Mouse (Mus musculus) thymus, postnatal 25 days (tissue): ENCODE results near the gene Apba1.

Experiments used
- DNase-seq: peaks from one replicate; pipeline ENCODE4 v3.0.0; 2022

The Apba1 gene

DNA sequence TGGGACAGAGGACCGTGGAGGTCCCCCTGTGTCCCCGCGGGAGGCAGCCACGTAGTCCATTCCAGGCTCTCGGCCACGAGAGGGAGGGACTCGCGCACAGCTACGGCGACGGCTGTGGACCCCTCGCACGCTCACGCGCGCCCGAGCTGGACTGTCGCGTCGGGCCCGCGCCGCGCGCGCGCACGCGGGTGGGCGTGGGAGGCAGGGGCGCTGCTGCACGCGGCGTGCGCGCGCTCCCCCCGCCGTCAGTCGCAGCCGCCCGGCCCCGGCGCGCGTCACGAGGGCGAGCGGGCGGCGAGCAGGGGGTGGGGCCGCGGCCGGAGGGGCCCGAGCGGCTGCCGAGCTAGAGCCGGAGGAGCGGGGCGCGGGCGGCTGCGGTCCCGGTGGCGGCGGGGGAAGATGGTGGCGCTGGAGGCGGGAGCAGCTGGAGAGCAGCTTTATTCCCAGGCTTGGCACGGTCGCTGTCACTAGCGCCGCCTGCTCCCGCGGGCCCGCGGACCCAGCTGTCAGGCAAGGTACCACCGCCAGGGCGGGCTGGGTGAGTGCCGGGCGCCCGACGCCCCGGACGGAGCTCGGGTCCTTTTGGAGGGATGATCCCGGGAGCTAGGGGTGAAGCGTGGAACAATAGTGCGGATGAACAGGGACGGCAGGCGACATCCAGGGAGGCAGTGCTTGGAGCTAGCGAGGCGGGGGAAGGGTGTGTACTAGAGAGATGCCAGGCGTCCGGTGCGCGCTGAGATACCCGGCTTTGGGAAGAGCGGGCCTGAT, at the start of gene Apba1:
Gene Apba1 (plus strand): TSS at position 334 of the 768 bp plus-strand sequence.
- peak; percentile 55 for DNase-seq

GRCm38 (mm10) chr19:23746506-23746905, 12.2 kb upstream of the Apba1 start:
- no peak for DNase-seq

DNA sequence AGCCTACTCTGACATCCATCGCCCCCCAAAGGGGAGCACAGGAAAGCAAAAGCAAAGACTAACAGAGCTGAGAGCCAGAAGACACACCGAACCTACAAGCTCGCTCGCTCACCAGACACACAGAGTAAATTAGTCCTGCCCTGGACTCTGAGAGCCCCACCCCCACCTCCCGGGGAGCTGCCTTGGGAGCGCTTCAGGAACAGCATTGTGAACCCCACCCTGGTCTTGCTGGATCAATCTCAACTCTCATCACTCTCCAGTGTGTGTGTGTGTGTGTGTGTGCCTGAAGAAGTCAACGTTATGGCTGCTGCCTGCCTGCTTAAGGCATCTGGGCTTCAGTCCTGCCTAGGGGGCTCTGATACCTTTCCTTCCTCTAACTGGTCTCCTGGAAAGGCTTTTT, 1.7 kb upstream of the Apba1 start:
- DNase-seq = no peak

- peak; percentile 78 for DNase-seq
These were observed 630 bp upstream of the Apba1 start for GRCm38 (mm10) chr19:23757961-23758553.

DNA sequence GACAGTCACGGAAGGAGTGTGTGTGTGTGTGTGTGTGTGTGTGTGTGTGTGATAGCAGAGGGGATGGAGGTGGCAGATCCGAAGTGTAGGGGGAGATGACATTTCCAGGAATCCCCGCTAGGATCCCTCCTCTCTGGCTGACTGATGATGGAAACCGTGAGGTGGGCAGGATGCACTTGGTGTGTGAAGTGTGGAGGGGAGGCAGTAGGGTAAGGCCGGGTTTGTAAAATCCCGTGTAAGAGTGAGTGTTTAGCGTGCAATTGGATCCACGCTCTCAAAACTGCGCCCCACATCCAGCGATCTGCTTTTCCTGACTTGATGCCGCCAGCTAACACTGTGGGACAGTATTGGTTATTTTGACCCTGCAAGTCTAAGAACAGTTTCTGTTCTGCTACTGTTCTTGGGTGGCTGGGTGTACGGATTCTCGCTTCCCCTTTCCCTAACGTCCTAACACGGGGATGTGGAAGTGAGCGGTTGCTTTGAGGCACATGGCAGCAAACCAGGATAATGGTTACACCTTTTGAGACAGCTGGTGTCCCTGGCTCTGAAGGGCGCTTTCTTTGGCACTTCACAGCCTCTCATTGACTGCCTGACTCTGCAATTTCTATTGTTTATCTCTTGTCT, 747 bp downstream of the Apba1 start:
- no peak for DNase-seq

GRCm38 (mm10) chr19:23763371-23763770, 4.7 kb downstream of the Apba1 start:
- no peak for DNase-seq

GRCm38 (mm10) chr19:23764051-23764450, 5.4 kb downstream of the Apba1 start:
- DNase-seq = no peak

GRCm38 (mm10) chr19:23768864-23769263, 10.2 kb downstream of the Apba1 start:
- DNase-seq = no peak

DNA sequence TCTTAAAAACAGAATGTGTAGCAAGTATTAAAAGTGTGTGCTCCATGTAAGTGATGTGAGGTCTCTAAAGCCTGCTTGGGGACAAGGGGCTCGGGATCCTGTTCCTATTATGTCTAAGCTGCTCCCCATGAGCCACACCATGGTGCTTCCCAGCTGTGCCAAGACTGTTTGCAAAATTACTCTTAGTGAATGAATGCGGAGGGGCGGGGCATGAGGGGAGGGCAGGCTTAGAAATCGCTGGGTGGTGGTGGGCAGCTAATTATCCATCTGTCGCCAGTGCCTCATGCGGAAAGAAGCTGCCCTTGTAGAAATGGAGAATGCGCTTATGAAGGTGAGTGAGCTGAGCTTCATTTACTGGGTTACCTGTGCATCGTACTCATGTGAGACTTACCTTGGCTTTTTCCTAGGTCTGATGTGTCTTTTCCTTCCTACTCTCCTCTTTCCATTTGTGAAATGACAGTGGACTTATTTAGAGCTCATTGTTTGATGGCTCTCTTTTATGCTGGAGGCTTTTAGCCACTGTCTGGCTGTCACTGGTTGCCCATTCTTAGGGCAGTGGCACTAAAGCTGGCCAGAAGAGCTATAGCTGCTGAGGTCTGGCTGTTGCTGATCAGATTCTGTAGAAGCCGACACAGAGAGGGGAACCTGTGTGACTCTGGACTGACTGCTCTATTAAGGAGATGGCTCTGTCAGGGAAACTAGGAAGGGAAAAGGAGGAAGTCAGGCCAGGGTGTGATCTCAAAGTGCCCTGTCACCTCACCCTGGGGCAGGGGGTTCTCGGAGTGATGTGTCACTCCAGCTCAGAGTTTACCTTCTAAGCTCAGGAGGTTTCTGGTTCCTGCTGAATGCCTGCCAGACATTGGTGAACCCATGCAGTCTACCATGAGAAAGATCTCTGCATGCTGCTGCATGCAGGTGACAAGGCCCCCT, 12.1 kb downstream of the Apba1 start:
- no peak for DNase-seq

GRCm38 (mm10) chr19:23771971-23772370, 13.3 kb downstream of the Apba1 start:
- DNase-seq = peak; percentile 33

GRCm38 (mm10) chr19:23775356-23775755, 16.7 kb downstream of the Apba1 start:
- DNase-seq = no peak

GRCm38 (mm10) chr19:23779130-23779529, 20.4 kb downstream of the Apba1 start:
- no peak for DNase-seq

GRCm38 (mm10) chr19:23780105-23780504, 21.4 kb downstream of the Apba1 start:
- DNase-seq = no peak

- DNase-seq = no peak
These were observed 23.3 kb downstream of the Apba1 start for GRCm38 (mm10) chr19:23781968-23782367.

GRCm38 (mm10) chr19:23788420-23789132, 29.9 kb downstream of the Apba1 start:
- DNase-seq = no peak

- no peak for DNase-seq
These were observed 33.0 kb downstream of the Apba1 start for GRCm38 (mm10) chr19:23791704-23792103.

- no peak for DNase-seq
These were observed 33.9 kb downstream of the Apba1 start for GRCm38 (mm10) chr19:23792559-23792958.

DNA sequence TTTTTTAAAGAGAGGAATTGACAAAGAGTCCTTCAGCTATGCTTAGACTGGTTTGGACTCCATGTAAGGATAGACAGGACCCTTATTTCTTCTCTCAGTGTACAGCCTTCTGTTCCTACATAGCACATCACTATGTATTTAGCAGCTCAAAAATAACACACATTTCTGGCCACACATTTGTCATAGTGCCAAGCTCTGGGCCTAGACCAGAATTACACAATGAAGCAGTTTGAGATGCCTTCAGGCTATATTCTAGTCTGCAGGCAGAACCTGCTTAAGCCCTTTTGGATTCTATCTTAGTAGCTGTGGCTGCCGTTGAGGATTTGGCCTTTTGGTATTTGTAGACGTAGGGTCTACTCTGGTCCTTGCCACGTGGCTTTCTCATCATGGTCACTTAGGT, 35.8 kb downstream of the Apba1 start:
- no peak for DNase-seq

- DNase-seq = no peak
These were observed 36.5 kb downstream of the Apba1 start for GRCm38 (mm10) chr19:23795156-23795555.

GRCm38 (mm10) chr19:23801174-23801573, 42.5 kb downstream of the Apba1 start:
- DNase-seq = no peak

DNA sequence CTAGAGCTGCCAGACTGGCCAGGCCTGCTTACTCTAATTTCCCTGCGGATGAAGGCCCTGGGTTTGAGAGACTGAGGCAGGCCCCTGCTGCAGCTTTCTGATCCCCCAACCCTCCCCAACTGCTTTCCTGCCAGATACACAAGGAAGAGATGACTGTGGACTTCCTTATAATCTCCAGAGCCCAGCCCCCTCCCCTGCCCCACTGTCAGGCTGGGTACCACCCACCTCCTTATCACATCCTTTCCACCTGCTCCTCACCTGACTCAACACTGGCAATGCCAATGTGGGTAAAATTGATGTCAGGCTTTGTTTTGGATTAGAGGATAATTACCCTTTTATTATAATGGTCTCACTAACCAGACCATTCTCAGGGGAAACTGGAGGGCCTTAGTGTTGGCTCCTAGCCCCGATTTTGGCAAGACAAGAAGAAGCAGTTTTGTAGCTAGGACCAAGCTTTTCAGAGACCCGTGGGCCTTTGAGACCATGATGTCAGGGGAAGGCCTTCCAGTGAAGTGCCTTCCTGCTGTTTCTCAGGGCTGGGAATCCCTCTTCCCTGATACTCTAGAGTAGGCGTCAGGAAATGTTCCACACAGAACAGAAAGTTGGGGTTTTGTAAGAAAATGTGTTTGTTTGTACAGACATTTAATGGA, 44.7 kb downstream of the Apba1 start:
- no peak for DNase-seq

- DNase-seq = no peak
These were observed 48.1 kb downstream of the Apba1 start for GRCm38 (mm10) chr19:23806796-23807195.
